Mouse (Mus musculus) hindbrain, embryonic 14.5 days (tissue): ENCODE measurements around the gene Prim2. TPM values are rescaled to one million over a fixed set of nuclear protein-coding genes. Genes with fewer than 3 reads are reported as not detected.

ENCODE experiments used
- ATAC-seq: fragments of 200-750 bp; cut with Nextera tagmentation; 2 replicates; pipeline ENCODE4 v1.8.0; 2017; ENCODE audit warnings: moderate number of reproducible peaks, mild to moderate bottlenecking, moderate TSS enrichment, moderate library complexity; ENCODE audit not compliant: low FRiP score
- DNase-seq: peaks from one replicate; pipeline ENCODE4 v3.0.0-alpha.2; 2015; ENCODE audit warnings: low spot score
- H3K27ac ChIP-seq: fragments of 300-500 bp; sonication (generic); 2 replicates; pipeline ENCODE4 v1.5.1; 2014; ENCODE audit warnings: mild to moderate bottlenecking, moderate library complexity
- H3K27me3 ChIP-seq: fragments of 300-500 bp; sonication (generic); 2 replicates; pipeline ENCODE4 v1.6.1; 2014; ENCODE audit warnings: mild to moderate bottlenecking, low read length, mixed read lengths; ENCODE audit not compliant: control insufficient read depth, insufficient read depth
- H3K36me3 ChIP-seq: fragments of 300-500 bp; sonication (generic); replicated peaks from 2 replicates; pipeline ENCODE4 v1.6.1; 2014; ENCODE audit not compliant: control insufficient read depth, insufficient read depth
- H3K4me1 ChIP-seq: fragments of 300-500 bp; sonication (generic); replicated peaks from 2 replicates; pipeline ENCODE4 v1.6.1; 2014; ENCODE audit warnings: antibody characterized with exemption, low read length, mixed read lengths; ENCODE audit not compliant: control insufficient read depth, insufficient read depth
- H3K4me2 ChIP-seq: fragments of 300-500 bp; sonication (generic); replicated peaks from 2 replicates; pipeline ENCODE4 v1.6.1; 2014; ENCODE audit warnings: mild to moderate bottlenecking, moderate library complexity
- H3K4me3 ChIP-seq: fragments of 300-500 bp; sonication (generic); replicated peaks from 2 replicates; pipeline ENCODE4 v1.5.1; 2014; ENCODE audit warnings: mild to moderate bottlenecking, low read length
- H3K9ac ChIP-seq: fragments of 300-500 bp; sonication (generic); 2 replicates; pipeline ENCODE4 v1.6.1; 2014
- H3K9me3 ChIP-seq: fragments of 300-500 bp; sonication (generic); 2 replicates; pipeline ENCODE4 v1.6.1; 2016; ENCODE audit warnings: low read length; ENCODE audit not compliant: control insufficient read depth
- WGBS: fragments of 180-500 bp; shearing (Covaris S2); extraction: QIAGEN DNeasy Blood & Tissue Kit; methylation state at CpG from one replicate; pipeline ENCODE4 v1.1.7; 2014; 5-methylcytosine and 5-hydroxymethylcytosine counted together
- polyA plus RNA-seq: library from polyadenylated mRNA; unstranded; fragments of >200 nt; fragmentation: Nextera tagmentation; extraction: Ambion mirVana; gene quantifications from 2 replicates; pipeline ENCODE4 v1.2.1, GENCODE M21; 2014

Prim2 gene
- polyA plus RNA-seq, 1 experiment from 2014 or later, result 20.6 TPM

DNA sequence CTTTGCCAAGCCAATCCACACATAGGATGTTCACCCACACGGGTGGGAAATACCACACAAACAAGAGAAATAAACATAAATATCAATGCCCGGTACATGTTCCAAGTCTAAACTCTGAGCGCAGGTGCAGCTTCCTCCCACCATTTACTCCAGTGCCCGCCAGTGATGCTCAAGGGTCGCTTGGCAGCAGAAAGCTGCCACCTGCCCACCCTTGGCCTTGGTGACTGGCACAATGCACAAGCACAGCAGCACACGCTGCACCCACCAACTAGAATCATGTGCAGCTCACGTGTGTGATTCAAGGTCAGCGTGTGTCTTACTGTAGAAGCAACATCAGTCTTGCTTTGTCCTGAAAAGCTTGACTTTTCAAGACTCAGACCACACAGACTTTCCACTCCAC is 199.4 kb downstream of the Prim2 start:
- no peaks in the 10 kb centered on the region for H3K9me3 ChIP-seq
- H3K27ac ChIP-seq, result no peak overlapping the region
- no peak overlapping the region for H3K9ac ChIP-seq
- no peaks in the 10 kb centered on the region for H3K36me3 ChIP-seq
- ATAC-seq (no peak), DNase-seq (no peak)
- no peaks in the 10 kb centered on the region for H3K27me3 ChIP-seq
- no peak overlapping the region for H3K4me2 ChIP-seq
- no peak overlapping the region for H3K4me3 ChIP-seq
- H3K4me1 ChIP-seq, result no peaks in the 10 kb centered on the region
- 89% methylated on average over 8 of the region's 8 CpGs for WGBS

DNA sequence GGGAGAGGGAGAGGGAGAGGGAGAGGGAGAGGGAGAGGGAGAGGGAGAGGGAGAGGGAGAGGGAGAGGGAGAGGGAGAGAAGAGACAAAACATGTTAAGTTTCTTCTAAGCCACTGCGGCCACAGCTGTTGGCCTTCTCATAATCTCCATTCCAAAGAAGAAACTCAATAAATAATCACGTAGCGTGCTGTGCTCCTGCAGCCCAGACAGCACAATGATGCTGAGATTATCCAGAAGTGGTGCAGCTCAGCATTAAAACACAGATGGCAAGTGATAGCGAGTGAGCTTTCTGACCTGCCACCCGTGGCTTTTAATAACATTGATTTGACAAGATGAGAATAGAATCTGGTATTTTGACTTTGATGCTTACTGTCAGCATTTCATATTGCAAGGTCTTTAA is 205.4 kb downstream of the Prim2 start:
- DNase-seq (no peak), ATAC-seq (no peak)

DNA sequence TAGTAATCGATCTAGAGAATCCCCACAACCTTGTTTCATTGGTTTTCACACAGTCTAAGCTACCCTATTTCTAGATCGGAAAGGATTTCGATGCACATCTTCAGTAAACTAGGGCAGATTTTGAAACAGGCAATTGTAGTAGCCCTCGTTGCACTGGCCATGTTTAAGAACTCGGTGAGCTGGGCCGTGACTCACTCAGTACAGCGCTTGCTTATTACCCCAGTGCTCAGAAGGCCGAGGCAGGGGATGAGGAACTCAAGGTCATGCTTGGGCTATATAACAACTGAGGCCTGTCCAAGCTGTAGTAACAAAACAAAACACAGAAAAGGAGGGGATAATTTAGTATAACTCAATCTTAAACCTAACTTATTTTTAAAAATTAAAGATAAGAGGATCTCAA is 208.9 kb downstream of the Prim2 start:
- Histone ChIP-seq H3K27me3 (no peaks in the 10 kb centered on the region), H3K4me2 (no peak overlapping the region), H3K4me1 (no peaks in the 10 kb centered on the region), H3K36me3 (no peaks in the 10 kb centered on the region), H3K4me3 (no peak overlapping the region), H3K9ac (no peak overlapping the region), H3K27ac (no peak overlapping the region), H3K9me3 (no peaks in the 10 kb centered on the region)
- ATAC-seq (no peak), DNase-seq (no peak)
- WGBS, result 88% methylated on average over 8 of the region's 8 CpGs

More for the DNA sequence above, 205.4 kb downstream of the Prim2 start:
- Histone ChIP-seq H3K36me3 (no peaks in the 10 kb centered on the region), H3K4me3 (no peak overlapping the region), H3K9ac (no peak overlapping the region), H3K9me3 (no peaks in the 10 kb centered on the region), H3K4me2 (no peak overlapping the region), H3K4me1 (no peaks in the 10 kb centered on the region), H3K27me3 (no peaks in the 10 kb centered on the region), H3K27ac (no peak overlapping the region)
- WGBS, result 44% methylated on average over 5 of the region's 5 CpGs

DNA sequence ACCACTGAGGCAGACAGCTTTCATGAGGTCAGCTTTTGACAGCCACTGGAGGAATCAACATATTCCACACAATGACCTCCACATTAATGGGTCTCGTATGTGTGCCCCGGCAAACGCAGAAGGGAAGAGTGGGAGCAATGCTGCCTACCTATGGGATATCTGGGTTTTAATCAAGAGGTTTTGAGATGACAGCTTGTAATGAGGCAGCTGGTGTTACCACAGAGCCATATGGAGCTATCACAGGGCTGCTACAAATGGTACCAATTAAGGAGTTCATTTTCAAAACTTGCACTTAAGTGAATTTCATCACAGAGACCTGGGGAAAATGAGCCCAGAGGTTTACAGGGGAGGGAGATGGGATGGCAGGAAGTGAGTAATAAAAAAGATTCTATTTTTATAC is 209.3 kb downstream of the Prim2 start:
- Histone ChIP-seq H3K36me3 (no peaks in the 10 kb centered on the region), H3K27ac (no peak overlapping the region), H3K4me3 (no peak overlapping the region), H3K4me2 (no peak overlapping the region), H3K27me3 (no peaks in the 10 kb centered on the region), H3K9ac (no peak overlapping the region), H3K4me1 (no peaks in the 10 kb centered on the region), H3K9me3 (no peaks in the 10 kb centered on the region)
- ATAC-seq (peak; percentile 59; the same call in 1 of the 2 replicates), DNase-seq (no peak)
- WGBS, result 71% methylated on average over 3 of the region's 3 CpGs

DNA sequence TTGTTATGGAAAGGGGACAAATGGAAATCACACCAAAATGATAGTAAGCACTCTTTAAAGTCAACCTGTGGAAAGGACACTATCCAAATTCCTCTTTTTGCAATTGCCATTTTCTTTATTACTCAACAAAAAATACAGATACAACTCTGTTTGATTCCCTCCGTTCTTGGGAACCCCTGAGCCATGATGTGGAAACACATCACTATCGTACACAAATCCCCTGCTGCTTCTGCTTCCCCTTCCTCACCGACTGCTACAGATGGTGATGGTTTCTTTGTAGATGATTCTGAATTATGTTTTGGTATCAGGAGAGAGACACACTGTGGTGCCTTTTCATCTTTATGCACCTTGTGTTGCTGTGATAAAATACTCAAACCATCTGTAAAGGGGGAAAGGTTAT is 210.6 kb downstream of the Prim2 start:
- Histone ChIP-seq H3K27ac (no peak overlapping the region), H3K4me3 (no peak overlapping the region), H3K4me1 (no peaks in the 10 kb centered on the region), H3K27me3 (no peaks in the 10 kb centered on the region), H3K9me3 (no peaks in the 10 kb centered on the region), H3K36me3 (no peaks in the 10 kb centered on the region), H3K9ac (no peak overlapping the region), H3K4me2 (no peak overlapping the region)
- DNase-seq, result no peak
- no peak for ATAC-seq
- 77% methylated on average over 3 of the region's 3 CpGs for WGBS

DNA sequence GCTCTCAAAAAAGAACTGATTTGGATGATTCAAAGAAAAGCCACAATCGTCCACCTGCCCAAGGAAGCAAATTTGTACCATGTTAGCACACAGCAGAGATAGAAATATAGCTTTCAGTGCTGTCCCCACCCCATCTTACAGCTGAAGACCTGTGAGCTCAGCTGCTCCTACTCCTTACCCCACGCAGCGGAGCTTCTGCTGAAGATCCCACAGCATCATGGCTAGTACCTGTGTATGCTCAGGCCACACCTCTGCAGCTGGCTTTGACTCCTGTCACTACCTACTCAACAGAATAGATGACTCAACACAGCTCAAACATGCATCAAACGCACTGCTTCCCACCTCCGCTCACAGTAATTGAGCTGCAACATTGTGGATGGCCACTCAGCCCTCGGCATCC is 215.3 kb downstream of the Prim2 start:
- no peaks in the 10 kb centered on the region for H3K36me3 ChIP-seq
- no peak overlapping the region for H3K27ac ChIP-seq
- no peak overlapping the region for H3K9ac ChIP-seq
- H3K4me1 ChIP-seq, result no peaks in the 10 kb centered on the region
- WGBS, result 93% methylated on average over 6 of the region's 6 CpGs
- H3K4me2 ChIP-seq, result no peak overlapping the region
- DNase-seq (no peak), ATAC-seq (no peak)
- H3K27me3 ChIP-seq, result no peaks in the 10 kb centered on the region
- no peak overlapping the region for H3K4me3 ChIP-seq
- no peaks in the 10 kb centered on the region for H3K9me3 ChIP-seq

DNA sequence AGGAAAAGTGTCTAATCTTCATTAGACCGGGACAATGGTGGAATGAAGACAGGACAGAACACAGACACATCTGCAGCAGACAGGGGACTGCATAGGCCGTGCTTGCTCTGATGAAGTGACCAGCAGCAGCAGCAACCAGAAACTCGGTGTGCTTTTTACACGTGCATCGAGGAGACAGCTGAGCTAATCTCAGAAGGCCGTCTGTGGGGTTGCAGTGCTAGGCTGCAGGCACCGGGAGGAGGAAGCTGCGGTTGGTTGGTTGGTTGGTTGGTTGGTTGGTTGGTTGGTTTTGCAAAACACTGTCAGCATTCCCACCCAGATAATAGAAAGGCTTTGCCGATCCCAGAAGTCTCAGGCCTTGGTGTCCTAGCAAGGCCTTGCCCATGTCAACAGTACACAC is 216.3 kb downstream of the Prim2 start:
- Histone ChIP-seq H3K4me1 (no peaks in the 10 kb centered on the region), H3K27ac (no peak overlapping the region), H3K27me3 (no peaks in the 10 kb centered on the region), H3K9me3 (no peaks in the 10 kb centered on the region), H3K36me3 (no peaks in the 10 kb centered on the region), H3K4me2 (no peak overlapping the region), H3K9ac (no peak overlapping the region), H3K4me3 (no peak overlapping the region)
- no peak for DNase-seq
- 91% methylated on average over 9 of the region's 9 CpGs for WGBS
- no peak for ATAC-seq

DNA sequence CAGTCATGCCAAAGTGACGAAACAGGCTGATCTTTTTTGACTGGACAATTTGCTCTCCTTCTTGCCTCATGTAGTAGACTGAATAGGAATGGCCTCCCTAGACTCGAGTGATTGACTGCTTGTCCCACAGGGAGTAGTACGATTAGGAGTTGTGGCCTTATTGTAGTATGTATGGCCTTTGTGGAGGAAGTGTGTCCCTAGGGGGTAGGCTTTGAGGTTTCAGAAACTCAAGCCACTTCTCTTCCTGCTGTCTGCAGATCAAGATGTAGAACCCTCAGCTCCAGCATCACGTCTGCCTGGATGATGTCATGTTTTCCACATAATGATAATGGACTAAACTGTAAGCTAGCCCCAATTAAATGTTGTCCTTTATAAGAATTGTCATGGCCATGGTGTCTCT is 222.4 kb downstream of the Prim2 start:
- no peaks in the 10 kb centered on the region for H3K27me3 ChIP-seq
- no peaks in the 10 kb centered on the region for H3K9me3 ChIP-seq
- no peak for ATAC-seq
- DNase-seq, result no peak
- H3K4me1 ChIP-seq, result no peaks in the 10 kb centered on the region
- H3K36me3 ChIP-seq, result no peaks in the 10 kb centered on the region
- WGBS, result 71% methylated on average over 4 of the region's 4 CpGs
- no peak overlapping the region for H3K27ac ChIP-seq
- no peak overlapping the region for H3K4me3 ChIP-seq
- H3K4me2 ChIP-seq, result no peak overlapping the region
- H3K9ac ChIP-seq, result no peak overlapping the region

DNA sequence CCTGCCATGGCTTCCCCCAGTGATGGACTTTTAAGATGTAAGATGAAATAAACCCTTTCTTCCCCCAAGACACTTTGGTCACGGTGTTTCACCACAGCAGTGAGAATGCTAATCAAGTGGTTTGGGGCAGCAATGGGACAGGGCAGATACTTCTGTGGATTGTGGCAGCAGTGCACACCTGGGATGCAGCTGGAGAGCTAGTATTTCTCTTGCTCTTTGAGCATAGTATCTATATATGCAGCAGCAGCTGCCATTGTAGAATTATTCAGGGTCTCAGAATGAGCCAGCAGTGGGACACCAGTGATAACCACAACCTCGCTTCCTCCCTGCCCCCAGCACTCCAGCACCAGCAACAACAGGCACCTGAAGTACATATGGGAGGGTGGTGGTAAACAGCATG is 233.4 kb downstream of the Prim2 start:
- Histone ChIP-seq H3K9me3 (no peaks in the 10 kb centered on the region), H3K27ac (no peak overlapping the region), H3K4me2 (no peak overlapping the region), H3K9ac (no peak overlapping the region), H3K4me1 (no peaks in the 10 kb centered on the region), H3K36me3 (no peaks in the 10 kb centered on the region), H3K27me3 (no peaks in the 10 kb centered on the region), H3K4me3 (no peak overlapping the region)
- ATAC-seq (no peak), DNase-seq (no peak)
- WGBS, result 98% methylated on average over 2 of the region's 2 CpGs
